Mouse (Mus musculus) limb, embryonic 14.5 days (tissue): ENCODE data around the gene Urb1. TPM values are rescaled to one million over a fixed set of nuclear protein-coding genes. Genes with fewer than 3 reads are reported as not detected.

Experiments
- ATAC-seq: fragments of 200-750 bp; cut with Nextera tagmentation; 2 replicates; pipeline ENCODE4 v1.8.0; 2017; ENCODE audit warnings: low read depth, moderate number of reproducible peaks, moderate TSS enrichment; ENCODE audit not compliant: low FRiP score
- DNase-seq: peaks from one replicate; pipeline ENCODE4 v3.0.0-alpha.2; 2015; ENCODE audit warnings: low spot score
- H3K27ac ChIP-seq: fragments of 300-500 bp; sonication (generic); replicated peaks from 2 replicates; pipeline ENCODE4 v1.5.1; 2014; ENCODE audit warnings: low read depth, mild to moderate bottlenecking, low read length, moderate library complexity, mixed read lengths
- H3K27me3 ChIP-seq: fragments of 300-500 bp; sonication (generic); 2 replicates; pipeline ENCODE4 v1.6.1; 2014; ENCODE audit warnings: low read length, mixed read lengths; ENCODE audit not compliant: control insufficient read depth, insufficient read depth
- H3K36me3 ChIP-seq: fragments of 300-500 bp; sonication (generic); 2 replicates; pipeline ENCODE4 v1.6.1; 2014; ENCODE audit warnings: mild to moderate bottlenecking, low read length, moderate library complexity, mixed read lengths; ENCODE audit not compliant: control insufficient read depth, insufficient read depth
- H3K4me1 ChIP-seq: fragments of 300-500 bp; sonication (generic); 2 replicates; pipeline ENCODE4 v1.6.1; 2014; ENCODE audit warnings: antibody characterized with exemption, low read length, mixed read lengths; ENCODE audit not compliant: control insufficient read depth, insufficient read depth
- H3K4me2 ChIP-seq: fragments of 300-500 bp; sonication (generic); replicated peaks from 2 replicates; pipeline ENCODE4 v1.6.1; 2014; ENCODE audit warnings: low read depth, mild to moderate bottlenecking, low read length, moderate library complexity; ENCODE audit not compliant: severe bottlenecking
- H3K4me3 ChIP-seq: fragments of 300-500 bp; sonication (generic); replicated peaks from 2 replicates; pipeline ENCODE4 v1.5.1; 2014; ENCODE audit warnings: low read length
- H3K9ac ChIP-seq: fragments of 300-500 bp; sonication (generic); 2 replicates; pipeline ENCODE4 v1.6.1; 2014; ENCODE audit warnings: mild to moderate bottlenecking, low read depth, low read length, moderate library complexity; ENCODE audit not compliant: severe bottlenecking
- H3K9me3 ChIP-seq: fragments of 300-500 bp; sonication (generic); 2 replicates; pipeline ENCODE4 v1.6.1; 2016; ENCODE audit warnings: low read length; ENCODE audit not compliant: control insufficient read depth
- POLR2A ChIP-seq: fragments of 200-500 bp; IDR thresholded peaks from 2 replicates; pipeline ENCODE4 v1.8.0; 2012; ENCODE audit warnings: inconsistent platforms, mild to moderate bottlenecking, moderate library complexity, borderline replicate concordance; ENCODE audit not compliant: insufficient read depth, insufficient read length; ENCODE audit errors: extremely low read depth
- WGBS: fragments of 180-500 bp; shearing (Covaris S2); extraction: QIAGEN DNeasy Blood & Tissue Kit; methylation state at CpG from one replicate; pipeline ENCODE4 v1.1.7; 2014; 5-methylcytosine and 5-hydroxymethylcytosine counted together
- polyA plus RNA-seq, 2 experiments: library from polyadenylated mRNA; depleted of rRNA in 1 of 2; stranded (reverse) in 1 of 2; unstranded in 1 of 2; fragments of >200 nt; fragmentation: Nextera tagmentation in 1 of 2; extraction: Ambion mirVana in 1 of 2; gene quantifications; 2 replicates each; pipeline versions ENCODE4 v1.2.1 to v1.2.3; 2012 to 2014

The Urb1 gene
- polyA plus RNA-seq, 2 experiments = 8.6 to 10.6 TPM

GRCm38 (mm10) chr16:90833041-90833791 lies 23.0 kb upstream of the Urb1 start:
- 22% methylated on average over 9 of the region's 9 CpGs for WGBS
- no peaks in the 10 kb centered on the region for H3K9me3 ChIP-seq
- TF ChIP-seq POLR2A = no peak
- ATAC-seq = no peak
- H3K9ac ChIP-seq = no peak overlapping the region
- no peak overlapping the region for H3K4me3 ChIP-seq
- H3K4me2 ChIP-seq = no peak overlapping the region
- H3K27ac ChIP-seq = no peak overlapping the region
- peaks cover 20% of the 10 kb centered on the region for H3K4me1 ChIP-seq
- H3K36me3 ChIP-seq = no peaks in the 10 kb centered on the region
- H3K27me3 ChIP-seq = peaks cover 21% of the 10 kb centered on the region
- DNase-seq = no peak

- Histone ChIP-seq H3K4me2 (no peak overlapping the region), H3K36me3 (no peaks in the 10 kb centered on the region), H3K4me1 (peaks cover 20% of the 10 kb centered on the region), H3K9me3 (no peaks in the 10 kb centered on the region), H3K9ac (no peak overlapping the region), H3K27me3 (peaks cover 21% of the 10 kb centered on the region), H3K27ac (no peak overlapping the region), H3K4me3 (no peak overlapping the region)
- DNase-seq = no peak
- TF ChIP-seq POLR2A = no peak
- no peak for ATAC-seq
- 40% methylated on average over 6 of the region's 6 CpGs for WGBS
Observed at GRCm38 (mm10) chr16:90832495-90832894, 22.3 kb upstream of the Urb1 start.

GRCm38 (mm10) chr16:90831676-90832075 lies 21.5 kb upstream of the Urb1 start:
- Histone ChIP-seq H3K9ac (no peak overlapping the region), H3K4me2 (peak overlapping the region; percentile 99), H3K9me3 (no peaks in the 10 kb centered on the region), H3K27me3 (peaks cover 21% of the 10 kb centered on the region), H3K27ac (no peak overlapping the region), H3K4me1 (peaks cover 20% of the 10 kb centered on the region), H3K36me3 (no peaks in the 10 kb centered on the region), H3K4me3 (peak overlapping the region; percentile 54; the same call in 1 of the 2 replicates)
- 20% methylated on average over 15 of the region's 15 CpGs for WGBS
- ATAC-seq (no peak), DNase-seq (no peak)
- no peak for TF ChIP-seq POLR2A

- no peaks in the 10 kb centered on the region for H3K36me3 ChIP-seq
- H3K9ac ChIP-seq = peak overlapping the region; percentile 45
- peaks cover 20% of the 10 kb centered on the region for H3K4me1 ChIP-seq
- no peak for TF ChIP-seq POLR2A
- H3K4me3 ChIP-seq = peak overlapping the region; percentile 54
- WGBS = under 1% methylated on average over 53 of the region's 67 CpGs
- H3K27me3 ChIP-seq = peaks cover 21% of the 10 kb centered on the region
- no peaks in the 10 kb centered on the region for H3K9me3 ChIP-seq
- no peak overlapping the region for H3K27ac ChIP-seq
- ATAC-seq = peak; percentile 37; the same call in 1 of the 2 replicates
- peak; percentile 31 for DNase-seq
- H3K4me2 ChIP-seq = peak overlapping the region; percentile 99
Observed at GRCm38 (mm10) chr16:90830686-90831439, 20.6 kb upstream of the Urb1 start.

GRCm38 (mm10) chr16:90829894-90830685 lies 19.9 kb upstream of the Urb1 start:
- H3K27me3 ChIP-seq = peaks cover 21% of the 10 kb centered on the region
- H3K36me3 ChIP-seq = no peaks in the 10 kb centered on the region
- TF ChIP-seq POLR2A = no peak
- peak overlapping the region; percentile 99 for H3K4me2 ChIP-seq
- DNase-seq (peak; percentile 77), ATAC-seq (peak; percentile 38; the same call in 1 of the 2 replicates)
- H3K9ac ChIP-seq = peak overlapping the region; percentile 45
- peaks cover 20% of the 10 kb centered on the region for H3K4me1 ChIP-seq
- H3K9me3 ChIP-seq = no peaks in the 10 kb centered on the region
- peak overlapping the region; percentile 54 for H3K4me3 ChIP-seq
- 2% methylated on average over 39 of the region's 45 CpGs for WGBS
- H3K27ac ChIP-seq = no peak overlapping the region
